Mouse (Mus musculus): ENCODE data around the gene Calml3.

DNA sequence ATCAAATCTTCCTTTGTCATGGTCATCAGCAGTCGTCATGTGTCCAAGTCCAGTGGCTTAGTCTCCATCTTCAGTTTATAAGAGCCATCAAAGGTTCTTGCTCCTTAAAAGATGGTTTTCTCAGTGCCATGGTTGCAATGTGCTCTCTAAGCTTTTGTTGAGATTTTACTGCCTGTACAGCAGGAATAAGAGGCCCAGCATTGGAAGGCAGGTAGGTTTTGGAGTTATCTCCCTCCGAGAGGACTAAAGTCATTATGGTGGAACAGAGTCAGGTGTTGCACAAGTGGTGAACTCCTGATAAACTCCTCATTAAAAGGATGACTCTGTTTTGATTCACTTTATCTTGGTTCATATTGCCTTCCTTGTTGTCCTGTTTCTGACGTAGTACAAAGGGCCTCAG, 16.5 kb downstream of the Calml3 start:
- TF ChIP-seq CTCF (IDR thresholded peaks at IDR 0.05; ENCODE audit: control insufficient read depth, insufficient read depth, low read length) (no peak), POLR2A (IDR thresholded peaks at IDR 0.05; ENCODE audit: borderline replicate concordance, control insufficient read depth, low read depth, low read length) (no peak)
